Mouse (Mus musculus) MEL (cell line): ENCODE results near the gene Slc44a4. TPM values are rescaled to one million over a fixed set of nuclear protein-coding genes. Genes with fewer than 3 reads are reported as not detected.

Source experiments
- DNase-seq: peaks from one replicate; pipeline ENCODE4 v3.0.0; 2011; ENCODE audit warnings: low read depth, low spot score
- H3K27ac ChIP-seq: 2 replicates; pipeline ENCODE4 v1.5.1; 2012; ENCODE audit warnings: low read depth, mild to moderate bottlenecking, control low read depth, low read length, moderate library complexity; ENCODE audit not compliant: control insufficient read depth
- H3K27me3 ChIP-seq, 2 experiments: fragments of 150-350 bp in 1 of 2; sonication (generic) in 1 of 2; 2 replicates each; pipeline ENCODE4 v1.6.1; 2012; ENCODE audit warnings: low read length in 2 of 2, mild to moderate bottlenecking in 2 of 2, improper control_type of control experiment in 1 of 2, moderate library complexity in 1 of 2; ENCODE audit not compliant: insufficient read depth in 2 of 2, control insufficient read depth in 1 of 2
- H3K36me3 ChIP-seq, 2 experiments: 2 replicates each; pipeline ENCODE4 v1.6.1; 2012 to 2014; ENCODE audit warnings: low read length in 2 of 2, improper control_type of control experiment in 1 of 2, inconsistent platforms in 1 of 2, mild to moderate bottlenecking in 1 of 2; ENCODE audit not compliant: insufficient read depth in 2 of 2, control insufficient read depth in 1 of 2
- H3K4me1 ChIP-seq, 2 experiments: fragments of 150-350 bp in 1 of 2; sonication (generic) in 1 of 2; 2 replicates each; pipeline ENCODE4 v1.6.1; 2012; ENCODE audit warnings: low read length in 2 of 2, improper control_type of control experiment in 1 of 2, mild to moderate bottlenecking in 1 of 2; ENCODE audit not compliant: insufficient read depth in 2 of 2, control insufficient read depth in 1 of 2
- H3K4me3 ChIP-seq, 2 experiments: fragments of 150-350 bp in 1 of 2; sonication (generic) in 1 of 2; 2 replicates each; pipeline ENCODE4 v1.5.1; 2012; ENCODE audit warnings: low read depth in 2 of 2, low read length in 2 of 2, mild to moderate bottlenecking in 2 of 2, moderate library complexity in 2 of 2, control low read depth in 1 of 2, improper control_type of control experiment in 1 of 2; ENCODE audit not compliant: control insufficient read depth in 1 of 2, insufficient read depth in 1 of 2
- H3K79me2 ChIP-seq: 2 replicates; pipeline ENCODE4 v1.6.1; 2012; ENCODE audit warnings: mild to moderate bottlenecking, low read length, moderate library complexity; ENCODE audit not compliant: control insufficient read depth, poor library complexity, insufficient read depth
- H3K9ac ChIP-seq: 2 replicates; pipeline ENCODE4 v1.6.1; 2012; ENCODE audit warnings: low read depth, mild to moderate bottlenecking, control low read depth, low read length, moderate library complexity; ENCODE audit not compliant: control insufficient read depth, poor library complexity, severe bottlenecking
- H3K9me3 ChIP-seq: fragments of 150-350 bp; sonication (generic); replicated peaks from 2 replicates; pipeline ENCODE4 v1.6.1; 2012; ENCODE audit warnings: mild to moderate bottlenecking, low read length, improper control_type of control experiment, moderate library complexity; ENCODE audit not compliant: insufficient read depth
- CHD2 ChIP-seq: IDR thresholded peaks from 2 replicates; pipeline ENCODE4 v1.6.1; 2011; ENCODE audit warnings: low read length, improper control_type of control experiment
- CTCF ChIP-seq, 3 experiments: IDR thresholded peaks in 2 of 3; conservative IDR thresholded peaks in 1 of 3; 2 replicates each; pipeline ENCODE4 v1.5.1; 2011 to 2012; ENCODE audit warnings: low read length in 3 of 3, low read depth in 2 of 3, mild to moderate bottlenecking in 2 of 3, improper control_type of control experiment in 1 of 3, inconsistent platforms in 1 of 3, mixed read lengths in 1 of 3, moderate library complexity in 1 of 3; ENCODE audit not compliant: control insufficient read depth in 1 of 3, insufficient read depth in 1 of 3, poor library complexity in 1 of 3, severe bottlenecking in 1 of 3
- ELF1 ChIP-seq: IDR thresholded peaks from 2 replicates; pipeline ENCODE4 v1.6.1; 2014; ENCODE audit warnings: low read depth, mild to moderate bottlenecking, inconsistent platforms, low read length, improper control_type of control experiment, moderate library complexity
- GABPA ChIP-seq: IDR thresholded peaks from 2 replicates; pipeline ENCODE4 v1.6.1; 2012; ENCODE audit warnings: low read depth, mild to moderate bottlenecking, inconsistent platforms, low read length, improper control_type of control experiment, moderate library complexity
- JUND ChIP-seq: IDR thresholded peaks from 2 replicates; pipeline ENCODE4 v1.6.1; 2011; ENCODE audit warnings: low read depth, mild to moderate bottlenecking, improper control_type of control experiment, low read length
- MXI1 ChIP-seq: IDR thresholded peaks from 2 replicates; pipeline ENCODE4 v1.6.1; 2011; ENCODE audit warnings: mild to moderate bottlenecking, low read depth, low read length, improper control_type of control experiment
- NELFE ChIP-seq: IDR thresholded peaks from 2 replicates; pipeline ENCODE4 v1.6.1; 2011; ENCODE audit warnings: low read depth, low read length, improper control_type of control experiment
- RAD21 ChIP-seq: IDR thresholded peaks from 2 replicates; pipeline ENCODE4 v1.6.1; 2011; ENCODE audit warnings: mild to moderate bottlenecking, low read depth, low read length, improper control_type of control experiment
- SMC3 ChIP-seq: IDR thresholded peaks from 2 replicates; pipeline ENCODE4 v1.6.1; 2011; ENCODE audit warnings: low read depth, low read length, improper control_type of control experiment
- TBP ChIP-seq: IDR thresholded peaks from 2 replicates; pipeline ENCODE4 v1.8.0; 2011; ENCODE audit warnings: low read depth, low read length, improper control_type of control experiment
- UBTF ChIP-seq: IDR thresholded peaks from 2 replicates; pipeline ENCODE4 v1.6.1; 2012; ENCODE audit warnings: low read depth, mild to moderate bottlenecking, inconsistent platforms, low read length, improper control_type of control experiment, moderate library complexity, borderline replicate concordance; ENCODE audit not compliant: insufficient read depth
- USF1 ChIP-seq: IDR thresholded peaks from 2 replicates; pipeline ENCODE4 v1.6.1; 2014; ENCODE audit warnings: low read depth, mild to moderate bottlenecking, inconsistent platforms, low read length, improper control_type of control experiment, moderate library complexity
- USF2 ChIP-seq, 2 experiments: IDR thresholded peaks; 2 replicates each; pipeline ENCODE4 v1.6.1; 2011 to 2012; ENCODE audit warnings: improper control_type of control experiment in 2 of 2, low read length in 2 of 2, borderline replicate concordance in 1 of 2, inconsistent platforms in 1 of 2, low read depth in 1 of 2, mild to moderate bottlenecking in 1 of 2; ENCODE audit not compliant: insufficient read depth in 1 of 2
- ZNF384 ChIP-seq: IDR thresholded peaks from 2 replicates; pipeline ENCODE4 v1.6.1; 2012; ENCODE audit warnings: low read depth, mild to moderate bottlenecking, inconsistent platforms, low read length, improper control_type of control experiment
- polyA plus RNA-seq, 2 experiments: library from polyadenylated mRNA; stranded (reverse) in 1 of 2; unstranded in 1 of 2; fragments of >175 nt in 1 of 2; fragments of >200 nt in 1 of 2; gene quantifications; 2 replicates each; pipeline versions ENCODE4 v1.2.1 to v1.2.4; 2012; ENCODE audit warnings: low replicate concordance in 2 of 2, low read depth in 1 of 2; ENCODE audit not compliant: insufficient read length in 2 of 2, insufficient read depth in 1 of 2, missing spikeins in 1 of 2
- total RNA-seq: library from RNA; depleted of rRNA; stranded (reverse); fragments of 300-350 nt; gene quantifications from 2 replicates; pipeline ENCODE4 v1.2.3, GENCODE M21; 2012

Slc44a4 gene
- total and polyA plus RNA-seq, 3 experiments, result 0.06 to 0.12 TPM; not detected in 1

DNA sequence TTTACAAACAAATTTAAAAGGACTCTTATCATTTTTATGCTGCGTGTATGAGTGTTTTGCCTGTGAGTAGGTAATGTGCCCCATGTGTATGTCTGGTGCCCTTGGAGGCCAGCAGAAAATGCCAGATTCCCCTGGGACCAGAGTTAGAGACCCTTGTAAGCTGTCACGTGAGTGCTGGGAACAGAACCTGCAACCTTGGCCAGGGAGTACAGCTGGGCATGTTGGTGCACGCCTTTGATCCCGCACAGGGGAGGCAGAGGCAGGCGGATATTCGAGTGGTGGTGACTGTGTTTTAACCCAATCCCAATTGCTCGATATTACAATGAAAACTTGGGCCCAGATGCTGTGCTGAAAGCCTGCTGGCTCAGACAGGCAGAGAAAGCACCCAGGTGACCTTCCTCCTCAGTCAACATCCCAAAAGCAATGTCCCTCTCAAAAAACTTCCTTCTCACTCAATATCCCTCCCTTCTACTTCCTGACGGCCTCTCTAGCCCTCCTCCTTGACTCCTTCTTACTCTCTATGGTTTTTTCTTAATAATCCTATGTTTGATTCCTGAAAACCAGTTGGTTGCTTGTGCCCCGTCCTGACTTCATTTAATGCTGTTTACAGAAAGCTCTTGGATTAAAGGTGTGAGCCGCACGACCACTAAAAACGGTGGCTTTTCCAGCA, 24.1 kb upstream of the Slc44a4 start:
- H3K27me3 ChIP-seq, result no peaks in the 10 kb centered on the region
- H3K79me2 ChIP-seq, result peaks cover 8% of the 10 kb centered on the region
- H3K36me3 ChIP-seq, result peaks cover 0 to 2% of the 10 kb centered on the region in 2 experiments; a peak in 1 of 4 replicates
- peaks cover 0 to 6% of the 10 kb centered on the region in 2 experiments; a peak in 2 of 4 replicates for H3K4me1 ChIP-seq
- H3K27ac ChIP-seq, result no peak overlapping the region
- TF ChIP-seq TBP, result no peak
- no peak for TF ChIP-seq USF2 (IDR thresholded peaks at IDR 0.05; ENCODE audit: borderline replicate concordance in 1 of 2, insufficient read depth in 1 of 2, low read depth in 1 of 2, low read length in 2 of 2)
- no peak for TF ChIP-seq MXI1
- TF ChIP-seq UBTF, result no peak
- no peak for TF ChIP-seq GABPA
- no peak for TF ChIP-seq USF1
- no peak for TF ChIP-seq CHD2
- no peak for TF ChIP-seq ZNF384
- no peak for TF ChIP-seq JUND
- TF ChIP-seq ELF1, result no peak
- TF ChIP-seq CTCF (IDR thresholded peaks at IDR 0.05 in 2 of 3, conservative IDR thresholded peaks at IDR 0.05 in 1 of 3; ENCODE audit: control insufficient read depth in 1 of 3, insufficient read depth in 1 of 3, low read depth in 2 of 3, low read length in 3 of 3, poor library complexity in 1 of 3, severe bottlenecking in 1 of 3), result no peak
- H3K4me3 ChIP-seq, result no peak overlapping the region
- no peak overlapping the region for H3K9ac ChIP-seq
- H3K9me3 ChIP-seq, result no peaks in the 10 kb centered on the region
- no peak for DNase-seq

DNA sequence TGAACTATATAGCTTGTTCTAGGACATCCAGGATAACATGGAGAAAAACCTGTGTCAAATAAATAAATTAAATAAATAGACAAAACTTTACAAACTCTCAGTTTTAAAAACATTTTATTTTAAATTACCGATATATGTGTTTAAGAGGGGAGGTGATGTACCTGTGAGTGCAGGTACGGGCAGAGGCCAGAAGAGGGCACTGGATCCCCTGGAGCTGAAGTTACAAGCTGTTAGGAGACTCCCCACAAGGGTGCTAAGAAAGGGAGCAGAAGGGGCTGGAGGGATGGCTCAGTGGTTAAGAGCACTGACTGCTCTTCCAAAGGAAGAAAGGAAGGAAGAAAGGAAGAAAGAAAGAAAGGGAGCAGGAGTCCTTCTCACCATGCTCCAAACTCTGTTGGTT, 22.9 kb upstream of the Slc44a4 start:
- TF ChIP-seq SMC3 (peak; percentile 27; the same call in 1 of the 2 replicates), CTCF (IDR thresholded peaks at IDR 0.05 in 2 of 3, conservative IDR thresholded peaks at IDR 0.05 in 1 of 3; ENCODE audit: control insufficient read depth in 1 of 3, insufficient read depth in 1 of 3, low read depth in 2 of 3, low read length in 3 of 3, poor library complexity in 1 of 3, severe bottlenecking in 1 of 3) (peak; percentile 36 to 58 (median 42)), RAD21 (peak; percentile 32), TBP (no peak), NELFE (no peak)
- H3K27me3 ChIP-seq, result no peaks in the 10 kb centered on the region
- H3K9me3 ChIP-seq, result no peaks in the 10 kb centered on the region
- DNase-seq, result peak; percentile 53
- no peak overlapping the region for H3K9ac ChIP-seq
- peaks cover 0 to 5% of the 10 kb centered on the region in 2 experiments; a peak in 2 of 4 replicates for H3K36me3 ChIP-seq
- no peak overlapping the region for H3K4me3 ChIP-seq
- peaks cover 8% of the 10 kb centered on the region for H3K79me2 ChIP-seq
- peaks cover 0 to 9% of the 10 kb centered on the region in 2 experiments; a peak in 2 of 4 replicates for H3K4me1 ChIP-seq
- H3K27ac ChIP-seq, result no peak overlapping the region
